Mouse (Mus musculus): ENCODE measurements around the gene Cyp2c23.
A peak's percentile ranks its signal among the peaks of the same experiment; 100 is the strongest.

Cyp2c23 gene

DNA sequence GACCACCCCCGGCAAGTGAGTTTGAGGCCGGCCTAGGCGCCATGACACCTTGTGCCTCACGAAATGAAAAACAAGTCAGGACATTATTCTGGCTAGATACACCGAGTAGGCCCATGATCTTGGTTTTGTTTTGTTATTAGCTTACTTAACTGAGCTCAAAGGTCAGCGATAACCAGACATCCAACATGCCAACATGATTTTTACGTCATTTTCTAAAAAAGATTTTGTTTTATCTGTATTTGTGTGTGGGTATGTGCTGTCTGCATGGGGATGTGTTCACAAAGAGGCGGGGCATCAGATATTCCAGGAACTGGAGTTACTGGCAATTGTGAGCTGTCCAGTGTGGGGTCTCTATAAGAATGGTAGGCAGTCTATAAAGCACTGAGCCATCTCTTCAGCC is 56.9 kb downstream of the Cyp2c23 start:
- no peak for DNase-seq (ENCODE audit: low read depth)

DNA sequence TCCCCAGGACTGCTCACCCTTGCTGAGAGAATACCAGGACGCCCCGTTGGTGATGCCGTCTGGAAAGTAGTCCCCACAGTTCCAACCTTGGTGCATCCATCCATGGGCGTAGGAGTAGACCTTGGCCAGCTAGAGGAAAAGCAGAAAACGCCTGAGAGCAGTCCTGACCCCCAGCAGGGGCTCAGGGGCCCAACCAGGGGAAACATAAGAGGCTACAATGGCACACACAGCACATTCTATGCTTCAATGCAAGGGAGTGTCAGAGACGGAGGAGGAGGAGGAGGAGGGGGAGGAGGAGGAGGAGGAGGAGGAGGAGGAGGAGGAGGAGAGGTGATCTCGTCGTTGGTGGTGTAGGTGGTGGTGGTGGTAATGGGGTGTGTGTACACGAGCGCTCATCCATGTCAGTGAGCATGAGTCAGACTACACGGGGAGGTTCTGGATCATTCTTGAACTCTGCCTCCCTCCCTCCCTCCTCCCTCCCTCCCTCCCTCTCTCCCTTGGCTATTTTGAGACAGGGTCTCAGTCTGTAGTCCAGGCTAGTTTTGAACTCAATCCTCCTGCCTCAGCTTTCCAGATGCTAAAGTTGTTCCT is 60.5 kb downstream of the Cyp2c23 start:
- DNase-seq (ENCODE audit: low read depth): no peak

DNA sequence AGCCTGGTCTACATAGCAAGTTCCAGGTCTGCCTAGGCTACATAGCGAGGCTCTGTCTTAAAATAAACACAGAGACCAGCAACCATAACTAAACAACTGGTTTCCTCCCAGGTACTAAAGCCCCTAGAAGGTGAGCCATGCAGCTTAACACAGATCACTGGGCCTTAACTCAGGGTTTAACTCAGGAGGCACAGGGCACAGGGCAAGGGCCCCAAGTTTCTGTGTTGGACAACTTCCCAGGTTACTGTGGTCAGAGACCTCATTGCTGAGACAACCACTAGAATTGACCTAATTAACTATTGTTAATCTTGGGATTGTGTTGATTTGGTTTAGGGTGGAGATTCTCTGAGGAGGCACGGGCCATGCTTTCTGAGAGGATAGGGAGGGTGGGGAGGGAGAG is 62.5 kb downstream of the Cyp2c23 start:
- no peak for DNase-seq (ENCODE audit: low read depth)

DNA sequence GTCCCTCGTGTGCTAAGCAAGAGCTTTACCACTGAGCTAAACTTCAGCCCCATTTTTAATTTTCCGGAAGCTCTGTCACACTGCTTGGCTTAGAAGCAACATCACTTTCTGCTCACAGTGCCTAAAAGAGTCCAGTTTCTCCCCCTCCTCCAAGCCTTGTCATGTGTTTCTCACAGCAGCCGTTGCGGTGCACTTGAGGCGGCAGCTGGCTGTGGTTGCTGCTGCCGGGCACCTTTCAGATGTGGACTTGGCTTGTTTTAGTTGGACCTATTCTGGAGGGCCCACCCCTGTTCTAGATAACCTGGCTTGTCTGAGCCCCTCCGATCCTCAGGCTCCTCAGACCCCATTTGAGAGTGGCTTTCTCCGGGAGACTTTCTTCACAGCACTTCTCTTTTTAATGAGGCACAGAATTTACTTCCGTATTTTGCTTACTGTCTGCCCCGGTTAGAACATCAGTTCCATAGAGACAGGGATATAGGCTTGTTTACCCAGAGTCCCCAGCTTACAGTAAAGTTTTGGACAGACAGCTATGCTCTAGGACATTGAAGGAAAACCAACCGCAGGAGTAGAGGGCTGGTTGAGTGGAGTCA is 63.4 kb downstream of the Cyp2c23 start:
- DNase-seq (ENCODE audit: low read depth): no peak

DNA sequence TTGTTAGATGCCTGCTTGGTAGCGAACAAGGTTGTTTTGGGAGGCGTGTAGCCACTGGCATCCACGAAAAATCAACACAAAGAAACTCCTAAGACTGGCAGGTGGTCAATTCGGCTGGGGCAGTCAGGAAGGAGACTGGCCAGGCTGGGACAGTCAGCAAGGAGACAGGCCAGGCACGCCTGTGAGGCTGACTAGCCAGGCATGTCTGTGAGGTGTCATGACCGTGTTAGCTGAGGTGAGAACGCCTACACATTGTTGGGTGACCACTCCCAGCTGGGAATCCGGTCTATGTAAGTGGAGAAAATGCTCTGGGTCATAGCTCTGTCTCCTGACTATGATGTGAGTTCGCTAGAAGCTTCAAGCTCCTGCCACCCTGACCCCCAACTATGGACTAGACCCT is 66.2 kb downstream of the Cyp2c23 start:
- DNase-seq (ENCODE audit: low read depth): no peak

DNA sequence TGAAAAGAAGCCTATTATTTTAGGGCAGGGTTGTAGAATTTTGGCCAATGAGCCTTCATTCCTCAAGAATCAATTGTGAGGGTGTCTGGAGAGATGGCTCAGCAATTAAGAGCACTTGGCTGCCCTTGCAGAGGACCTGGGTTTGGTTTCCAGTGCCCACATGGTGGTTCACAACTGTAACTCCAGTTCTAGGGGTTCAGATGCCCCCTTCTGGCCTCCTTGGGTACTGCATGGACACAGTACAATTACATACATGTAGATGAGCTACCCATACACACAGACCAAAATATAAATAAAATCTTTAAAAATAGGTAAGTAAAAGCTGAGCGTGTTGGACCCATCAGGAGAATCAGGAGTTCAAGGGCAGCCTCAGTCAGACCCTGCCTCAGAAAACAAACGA is 67.8 kb downstream of the Cyp2c23 start:
- DNase-seq (ENCODE audit: low read depth): peak; percentile 68

DNA sequence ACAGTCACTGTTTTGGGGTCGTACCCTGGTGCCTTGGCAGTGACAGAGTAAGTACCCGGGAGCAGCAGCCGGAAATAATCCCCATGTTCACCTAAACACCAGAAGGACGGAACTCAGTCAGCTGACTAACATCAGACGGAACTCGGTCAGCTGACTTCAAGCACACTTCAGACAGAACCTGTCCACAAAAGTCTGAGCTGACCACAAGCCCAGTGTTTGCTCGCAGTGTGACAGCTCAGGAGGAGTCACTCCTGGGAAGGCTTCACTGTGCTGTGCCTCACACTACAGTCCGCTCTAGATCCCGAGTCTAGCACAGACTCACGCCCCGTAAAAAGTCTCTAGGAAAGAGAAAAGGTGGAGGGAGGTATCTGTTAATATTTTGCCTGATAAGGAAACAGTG is 69.0 kb downstream of the Cyp2c23 start:
- no peak for DNase-seq (ENCODE audit: low read depth)

DNA sequence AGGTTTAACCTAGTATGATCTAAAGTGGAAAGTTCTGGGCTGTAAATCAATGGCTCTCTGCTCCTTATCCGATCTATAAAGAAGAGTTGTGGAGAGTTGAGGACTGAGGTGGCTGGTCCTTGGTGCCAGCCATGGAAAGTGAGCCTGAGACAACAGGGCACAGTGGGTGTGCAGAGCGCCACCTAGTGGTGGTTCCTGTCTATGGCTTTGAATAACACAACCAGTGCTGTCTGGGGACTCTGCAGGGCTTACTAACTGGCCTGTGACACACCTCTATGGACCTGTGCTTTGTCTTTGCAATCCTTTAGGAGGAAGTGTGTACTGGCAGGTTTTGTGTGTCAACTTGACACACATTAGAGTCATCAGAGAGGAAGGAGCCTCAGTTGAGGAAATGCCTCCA is 69.8 kb downstream of the Cyp2c23 start:
- DNase-seq (ENCODE audit: low read depth): peak; percentile 74

DNA sequence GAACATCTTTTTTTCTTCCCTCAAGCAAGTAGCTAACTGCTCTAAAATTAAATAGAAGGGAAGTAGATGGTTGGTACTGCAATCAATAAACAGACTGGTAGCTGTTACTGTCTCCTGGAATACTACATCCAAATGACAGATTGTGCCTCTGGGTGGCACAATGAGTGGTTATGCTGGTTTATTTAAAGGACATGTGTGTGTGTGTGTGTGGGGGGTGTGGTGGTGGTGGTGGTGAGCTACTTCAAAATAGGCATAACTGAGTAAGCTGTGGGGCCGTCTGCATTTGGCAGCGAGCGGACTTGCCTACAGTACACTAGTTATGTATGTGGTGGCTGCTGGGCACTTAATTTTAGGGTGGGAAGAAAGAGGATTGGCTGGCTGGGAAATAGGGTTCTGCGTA is 71.1 kb downstream of the Cyp2c23 start:
- DNase-seq (ENCODE audit: low read depth): no peak

DNA sequence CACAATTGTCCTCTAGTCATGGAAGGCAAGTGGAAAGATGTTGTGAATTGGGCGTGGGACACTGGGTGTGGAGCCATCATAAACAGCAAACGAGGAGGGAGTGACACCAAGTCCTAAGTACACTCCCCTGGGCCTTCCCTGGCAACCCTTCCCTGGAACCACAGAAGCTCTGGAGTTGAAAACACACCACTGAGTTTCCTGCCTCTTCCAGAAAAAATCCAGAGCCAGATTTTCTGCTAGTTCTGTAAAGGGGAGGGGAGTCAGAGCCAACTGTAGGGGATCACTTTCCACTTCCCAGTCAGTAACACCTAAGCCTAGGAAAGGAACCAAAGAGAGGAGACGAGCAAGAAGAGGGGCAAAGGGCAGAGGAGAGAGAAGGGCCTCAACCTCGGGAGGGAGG is 71.6 kb downstream of the Cyp2c23 start:
- DNase-seq (ENCODE audit: low read depth): no peak

DNA sequence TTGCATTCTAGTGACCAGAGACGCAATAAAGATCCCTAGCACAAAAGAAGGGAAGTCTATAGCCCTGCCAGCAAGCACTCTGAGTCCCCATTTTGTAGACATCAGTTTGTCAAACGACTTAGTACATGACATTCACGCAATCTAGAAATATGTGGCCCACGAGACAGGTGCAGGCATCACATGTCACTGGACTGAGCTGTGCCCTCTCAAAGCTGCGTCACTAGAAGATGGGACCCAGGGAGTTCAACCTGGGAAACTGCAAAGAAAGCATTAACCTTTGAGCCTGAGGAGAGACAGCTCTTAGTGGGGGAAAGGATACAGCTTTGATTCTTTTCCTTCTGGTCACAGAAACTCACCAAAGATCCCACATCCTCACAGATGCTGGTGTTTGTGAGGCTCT is 73.7 kb downstream of the Cyp2c23 start:
- no peak for DNase-seq (ENCODE audit: low read depth)

Measured in induced T-regulatory cell, adult 2 months (primary cell).